Mouse (Mus musculus) embryonic fibroblast, embryonic 13.5 days (primary cell): ENCODE data around the gene Simc1. TPM values are rescaled to one million over a fixed set of nuclear protein-coding genes. Genes with fewer than 3 reads are reported as not detected.

Source experiments
- H3K27ac ChIP-seq: 2 replicates; pipeline ENCODE4 v1.5.1; 2012; ENCODE audit warnings: low read length, control low read depth, inconsistent platforms; ENCODE audit not compliant: insufficient read depth
- H3K4me1 ChIP-seq: 2 replicates; pipeline ENCODE4 v1.6.1; 2011; ENCODE audit warnings: low read length; ENCODE audit not compliant: control insufficient read depth, insufficient read depth
- H3K4me3 ChIP-seq: 2 replicates; pipeline ENCODE4 v1.5.1; 2011; ENCODE audit warnings: mild to moderate bottlenecking, control low read depth, low read length; ENCODE audit not compliant: insufficient read depth
- CTCF ChIP-seq: IDR thresholded peaks from 2 replicates; pipeline ENCODE4 v1.5.1; 2011; ENCODE audit warnings: mild to moderate bottlenecking, control low read depth, low read length, moderate library complexity, borderline replicate concordance; ENCODE audit not compliant: insufficient read depth
- POLR2A ChIP-seq: IDR thresholded peaks from 2 replicates; pipeline ENCODE4 v1.6.1; 2011; ENCODE audit warnings: low read depth, mild to moderate bottlenecking, control low read depth, low read length, moderate library complexity
- polyA plus RNA-seq: library from polyadenylated mRNA; stranded (reverse); fragments of >200 nt; gene quantifications from 2 replicates; pipeline ENCODE4 v1.2.4, GENCODE M21; 2011; ENCODE audit warnings: low read depth; ENCODE audit not compliant: missing spikeins, insufficient read length

Simc1 gene
- polyA plus RNA-seq: 16.1 and 18.4 TPM in 2 replicates

DNA sequence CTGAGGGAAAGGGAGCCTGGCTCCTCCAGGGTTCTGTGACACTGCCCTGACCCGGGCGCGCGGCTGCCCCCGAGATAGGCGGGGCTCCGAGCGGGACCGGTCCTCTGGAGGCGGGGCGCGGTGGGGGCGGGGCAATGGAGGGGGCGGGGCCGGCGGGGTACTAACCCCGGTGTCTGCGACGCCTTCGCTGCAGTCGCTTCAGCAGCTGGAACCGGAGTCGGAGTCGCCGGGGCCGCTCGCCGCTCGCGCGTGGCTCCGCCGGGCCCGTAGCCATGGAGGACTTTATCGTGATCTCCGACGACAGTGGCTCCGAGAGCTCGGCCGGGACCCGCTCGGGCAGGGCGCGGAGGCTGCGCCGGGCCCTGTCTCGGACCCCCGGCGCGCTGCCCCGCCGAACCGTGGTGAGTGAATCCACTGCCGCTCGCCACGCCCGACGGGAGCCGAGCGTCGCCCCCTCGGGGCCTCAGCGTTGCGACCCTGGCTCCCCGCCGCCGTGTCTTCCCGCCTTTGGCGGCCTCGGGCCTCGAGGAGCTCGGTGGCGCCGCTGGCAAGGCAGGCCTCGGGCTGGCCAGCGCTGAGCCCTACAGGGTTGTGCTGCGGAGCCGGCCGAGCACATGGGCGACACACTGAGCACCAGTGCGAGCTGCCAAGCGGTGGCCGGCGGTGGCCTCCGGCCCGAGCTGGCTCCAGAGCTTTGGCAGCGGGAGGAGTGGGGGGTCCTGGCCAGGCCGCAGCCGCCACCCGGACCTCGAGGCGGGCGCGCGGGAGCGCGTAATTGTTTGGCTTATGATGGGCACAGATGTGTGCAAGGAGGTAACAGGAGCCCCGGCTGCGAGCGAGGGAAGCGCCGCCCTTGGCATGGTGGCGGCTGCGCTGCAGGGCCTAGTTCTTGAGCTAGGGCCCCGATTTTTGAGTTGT lies at the start of gene Simc1:
Gene Simc1 (plus strand): TSS at position 176 of the 918 bp plus-strand sequence.
- Histone ChIP-seq H3K4me1 (peaks cover 2% of the 10 kb centered on the region; the same call in 1 of the 2 replicates), H3K27ac (no peak within 1 kb of the TSS), H3K4me3 (peak within 1 kb of the TSS; percentile 83)
- TF ChIP-seq POLR2A (peak; percentile 94), CTCF (no peak)

GRCm38 (mm10) chr13:54457062-54457461 lies 46.5 kb upstream of the Simc1 start:
- Histone ChIP-seq H3K4me3 (no peak overlapping the region), H3K27ac (no peak overlapping the region), H3K4me1 (no peaks in the 10 kb centered on the region)
- TF ChIP-seq CTCF: peak; percentile 14; the same call in 1 of the 2 replicates
- no peak for TF ChIP-seq POLR2A

DNA sequence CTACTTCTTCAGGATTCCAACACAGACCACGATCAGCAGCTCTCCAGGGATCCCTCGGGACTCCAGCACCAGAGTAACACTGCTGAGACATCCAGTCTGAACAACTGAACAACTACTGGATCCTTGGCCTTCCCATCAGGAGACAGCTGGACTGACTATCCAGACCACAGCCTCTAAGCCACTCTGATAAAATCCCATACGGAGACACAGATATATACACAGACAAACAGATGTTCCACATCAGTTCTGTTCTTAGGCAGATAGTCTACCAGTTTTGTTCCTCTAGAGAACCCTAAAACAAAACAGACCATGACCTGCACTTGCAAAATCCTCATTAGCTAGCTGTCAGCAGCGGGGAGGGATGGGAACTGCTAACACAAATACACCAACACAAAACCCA lies 44.3 kb upstream of the Simc1 start:
- no peak overlapping the region for H3K27ac ChIP-seq
- H3K4me1 ChIP-seq: no peaks in the 10 kb centered on the region
- no peak for TF ChIP-seq POLR2A
- TF ChIP-seq CTCF: no peak
- H3K4me3 ChIP-seq: no peak overlapping the region

DNA sequence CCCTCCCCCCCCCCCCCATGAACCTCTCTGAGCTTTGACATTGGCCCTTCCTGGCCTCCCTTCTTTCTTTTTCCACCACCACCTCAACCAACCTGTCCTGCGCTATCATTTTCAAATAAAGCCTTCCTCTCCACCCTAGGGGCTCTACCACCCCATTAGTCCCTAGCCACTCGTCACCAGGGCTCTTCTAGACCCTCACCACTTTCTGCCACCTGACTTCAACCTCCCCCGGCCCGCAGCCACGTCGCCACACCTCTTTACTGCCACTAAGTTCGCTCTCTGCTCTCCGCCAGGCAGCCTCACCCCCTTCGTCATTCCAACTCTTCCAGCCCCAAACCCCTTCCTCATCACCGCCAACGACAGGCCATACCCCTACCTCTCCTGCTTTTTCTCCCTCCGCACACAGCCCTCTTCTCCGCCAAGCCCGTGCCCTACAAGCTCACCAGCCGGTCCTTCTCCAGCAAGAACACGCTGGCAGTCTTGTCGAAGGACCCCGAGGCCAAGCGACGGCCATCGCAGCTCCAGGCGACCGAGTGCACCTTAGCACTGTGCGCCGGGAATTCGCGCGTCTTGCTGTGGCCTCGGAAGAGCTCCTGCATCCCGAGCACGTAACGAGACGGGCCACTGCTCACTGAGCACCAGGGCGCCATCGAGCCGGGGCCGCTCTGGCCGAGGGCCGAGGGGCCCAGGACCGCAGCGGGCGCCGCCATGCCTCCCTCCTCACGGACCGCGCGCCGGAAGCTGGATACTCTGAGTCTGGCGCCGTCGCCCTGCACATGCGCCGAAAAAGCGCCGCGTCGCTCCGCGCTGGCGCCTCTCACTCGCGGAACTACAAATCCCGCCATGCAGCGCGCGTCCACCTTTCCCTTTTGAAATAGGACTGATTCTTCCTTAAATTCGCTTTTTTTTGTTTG lies 35.2 kb upstream of the Simc1 start, which contains the start of gene Thoc3:
Gene Thoc3 (minus strand): TSS at position 752 of the 914 bp plus-strand sequence.
- Histone ChIP-seq H3K4me1 (no peaks in the 10 kb centered on the region), H3K4me3 (peak within 1 kb of the TSS; percentile 97), H3K27ac (no peak within 1 kb of the TSS)
- TF ChIP-seq POLR2A (peak; percentile 80), CTCF (no peak)

DNA sequence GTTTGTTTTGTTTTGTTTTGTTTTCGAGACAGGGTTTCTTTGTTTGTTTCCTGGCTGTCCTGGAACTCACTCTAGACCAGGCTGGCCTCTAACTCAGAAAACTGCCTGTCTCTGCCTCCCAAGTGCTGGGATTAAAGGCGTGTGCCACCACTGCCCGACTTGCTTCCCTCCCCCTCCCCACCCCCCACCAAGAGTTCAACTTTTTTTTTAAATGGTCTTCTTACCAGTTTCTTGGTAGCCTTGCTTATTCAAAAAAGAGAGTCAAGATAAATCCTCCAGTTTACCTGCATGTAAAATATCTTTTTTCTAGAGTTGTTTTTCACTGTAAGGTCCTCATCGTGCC lies 34.6 kb upstream of the Simc1 start:
- Histone ChIP-seq H3K4me1 (no peaks in the 10 kb centered on the region), H3K27ac (no peak overlapping the region), H3K4me3 (peak overlapping the region; percentile 39)
- TF ChIP-seq CTCF: no peak
- no peak for TF ChIP-seq POLR2A

GRCm38 (mm10) chr13:54471967-54472366 lies 31.6 kb upstream of the Simc1 start:
- Histone ChIP-seq H3K4me1 (no peaks in the 10 kb centered on the region), H3K4me3 (no peak overlapping the region), H3K27ac (no peak overlapping the region)
- TF ChIP-seq CTCF (no peak), POLR2A (no peak)

DNA sequence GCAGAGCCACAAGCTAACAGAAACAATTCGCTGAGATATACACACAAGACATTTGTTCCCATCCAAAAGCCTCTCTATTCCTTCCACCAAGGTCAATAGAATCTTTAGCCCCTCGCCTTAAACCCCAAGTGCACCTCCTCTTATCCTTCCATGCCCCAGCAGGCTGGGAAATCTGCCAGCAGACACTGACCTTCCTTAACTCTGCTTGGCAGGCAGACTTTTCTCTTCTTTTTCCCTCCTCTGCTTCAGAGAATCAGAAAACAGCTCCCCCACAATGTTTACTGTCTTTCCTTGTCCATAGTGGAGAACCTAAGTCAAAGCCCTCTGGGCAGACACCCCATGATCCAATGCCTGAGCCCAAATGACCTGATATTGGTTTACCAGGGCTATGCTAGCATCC lies 28.6 kb upstream of the Simc1 start:
- Histone ChIP-seq H3K4me3 (no peak overlapping the region), H3K27ac (no peak overlapping the region), H3K4me1 (no peaks in the 10 kb centered on the region)
- no peak for TF ChIP-seq POLR2A
- no peak for TF ChIP-seq CTCF

- H3K4me1 ChIP-seq: no peaks in the 10 kb centered on the region
- no peak overlapping the region for H3K27ac ChIP-seq
- TF ChIP-seq POLR2A: no peak
- TF ChIP-seq CTCF: no peak
- H3K4me3 ChIP-seq: no peak overlapping the region
These were observed 27.9 kb upstream of the Simc1 start for GRCm38 (mm10) chr13:54475702-54476101.

DNA sequence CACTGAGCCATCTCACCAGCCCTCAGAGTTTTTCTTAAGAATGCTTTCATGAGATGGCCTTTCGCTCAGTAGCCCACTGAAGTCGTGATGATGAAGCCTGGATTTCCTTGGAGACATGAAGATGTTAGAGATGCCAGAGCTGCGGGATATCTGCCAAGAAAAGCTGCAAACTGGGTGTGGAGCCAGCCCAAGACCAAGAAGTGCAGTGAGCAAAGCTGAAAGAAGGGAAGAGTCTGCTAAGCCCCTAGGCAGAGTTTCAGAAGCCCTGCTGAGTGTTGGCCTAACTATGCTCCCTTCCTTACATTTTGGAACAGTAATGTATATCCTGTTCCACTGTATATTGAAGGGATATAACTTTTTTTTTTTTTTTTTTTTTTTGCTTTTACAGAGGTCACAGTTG lies 24.3 kb upstream of the Simc1 start:
- no peak overlapping the region for H3K27ac ChIP-seq
- TF ChIP-seq POLR2A (no peak), CTCF (no peak)
- no peaks in the 10 kb centered on the region for H3K4me1 ChIP-seq
- H3K4me3 ChIP-seq: no peak overlapping the region
